26 mouse cellular contexts compared by ENCODE assay signal in genomic region chr13:113054230-113054629, GRCm38 (mm10). TPM values are rescaled to one million over a fixed set of nuclear protein-coding genes. Genes with fewer than 3 reads are reported as not detected.
"Had no signal": no experiment of that assay in that cellular context is flagged by ENCODE, and none has a peak within 500 bp of the region (broad histone marks: within the 10 kb centered on the region; RNA-seq: fewer than 3 reads in every experiment).

No protein-coding gene starts in this region.

- H3K27me3 ChIP-seq: limb, embryonic 12.5 days; limb, embryonic 15.5 days; midbrain, embryonic 12.5 days; midbrain, embryonic 15.5 days; neural tube, embryonic 13.5 days had no signal

- DNase-seq: kidney, adult 11 months; kidney, adult 8-10 months; kidney, postnatal 14 days; kidney, postnatal 4 days; layer of hippocampus, adult 9-11 months; liver, postnatal 0 days; lung, embryonic 14.5 days; retina, postnatal 1 day had no signal

- H3K36me3 ChIP-seq: kidney, embryonic 15.5 days; limb, embryonic 12.5 days; limb, embryonic 15.5 days; midbrain, embryonic 12.5 days; midbrain, embryonic 15.5 days; neural tube, embryonic 13.5 days had no signal

- H3K9me3 ChIP-seq: kidney, embryonic 15.5 days; limb, embryonic 12.5 days; limb, embryonic 15.5 days; midbrain, embryonic 12.5 days; midbrain, embryonic 15.5 days; neural tube, embryonic 13.5 days had no signal

- H3K4me3 ChIP-seq: kidney, embryonic 15.5 days; limb, embryonic 12.5 days; limb, embryonic 15.5 days; midbrain, embryonic 12.5 days; midbrain, embryonic 15.5 days; neural tube, embryonic 13.5 days had no signal

- ATAC-seq: liver, postnatal 0 days; lung, postnatal 0 days; midbrain, embryonic 15.5 days had no signal

- H3K27ac ChIP-seq: kidney, embryonic 15.5 days; limb, embryonic 12.5 days; limb, embryonic 15.5 days; liver, embryonic 14.5 days; midbrain, embryonic 12.5 days; midbrain, embryonic 15.5 days; neural tube, embryonic 13.5 days; stomach, postnatal 0 days had no signal

- H3K4me1 ChIP-seq: kidney, embryonic 15.5 days; limb, embryonic 12.5 days; limb, embryonic 15.5 days; midbrain, embryonic 12.5 days; midbrain, embryonic 15.5 days; neural tube, embryonic 13.5 days had no signal

RNA-seq across cellular contexts. Expression of gene Gpx8, which starts 8.0 kb away (rescaled TPM):
- total RNA-seq: neutrophil, adult 5-6 weeks had no signal

RNA-seq across cellular contexts. Expression of gene Cdc20b, which starts 19.3 kb away (rescaled TPM):
- total RNA-seq: layer of hippocampus, adult 18-20 months; left cerebral cortex, adult 18-20 months; left cerebral cortex, postnatal 25 days; neutrophil, adult 5-6 weeks had no signal
- polyA plus RNA-seq: intestine, embryonic 14.5 days; kidney, embryonic 15.5 days; limb, embryonic 12.5 days; limb, embryonic 15.5 days; liver, embryonic 11.5 days; liver, postnatal 0 days; lung, embryonic 14.5 days; neural tube, embryonic 13.5 days; small intestine, adult 2 months; stomach, embryonic 14.5 days; stomach, postnatal 0 days had no signal

RNA-seq across cellular contexts. Expression of gene Gzma, which starts 46.6 kb away (rescaled TPM):
- total RNA-seq: layer of hippocampus, adult 18-20 months; layer of hippocampus, postnatal 25 days; left cerebral cortex, adult 18-20 months; left cerebral cortex, postnatal 25 days had no signal
- polyA plus RNA-seq: kidney, embryonic 15.5 days; limb, embryonic 12.5 days; limb, embryonic 15.5 days; liver, embryonic 11.5 days; lung, embryonic 14.5 days; midbrain, embryonic 12.5 days; midbrain, embryonic 15.5 days; neural tube, embryonic 13.5 days; stomach, embryonic 14.5 days had no signal
